Comparison of ENCODE assay signal across 9 mouse cellular contexts in the genomic region with DNA sequence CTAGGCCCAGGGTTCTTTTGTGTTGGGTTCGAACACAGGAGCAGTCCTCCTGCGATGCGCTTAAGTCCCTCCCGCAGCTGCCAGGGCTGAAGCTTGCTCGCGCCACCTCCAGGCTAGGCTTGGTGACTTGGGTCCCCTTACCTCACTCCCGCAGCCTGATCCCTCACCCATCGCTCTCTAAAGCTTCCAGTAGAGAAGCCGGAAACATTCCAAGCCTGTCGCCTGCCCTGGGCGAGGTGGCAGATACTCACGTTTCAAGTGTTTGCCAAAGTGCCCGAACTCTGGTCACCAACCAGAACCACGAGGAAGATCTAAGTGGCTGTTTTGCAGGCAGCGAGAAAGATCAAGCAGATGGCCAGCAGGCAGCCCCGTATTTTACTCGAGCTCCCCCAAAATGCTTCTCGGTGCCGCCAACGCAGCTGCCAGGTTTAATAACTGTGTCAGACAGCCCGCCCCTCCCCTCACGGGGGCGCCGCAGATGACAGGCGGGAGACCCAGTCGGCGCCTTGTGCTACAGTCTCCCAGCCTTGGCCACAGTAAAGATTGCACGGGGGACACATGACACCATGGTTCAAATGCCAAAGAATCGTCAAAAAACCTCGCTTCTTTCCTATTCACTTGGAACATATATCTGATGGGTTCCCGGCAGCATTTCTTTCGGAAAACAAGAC. TPM values are rescaled to one million over a fixed set of nuclear protein-coding genes. Genes with fewer than 3 reads are reported as not detected.
DNase-seq lines count a peak whose midpoint lies in the region; ATAC-seq lines count a peak whose summit lies in the region.
"Had no signal": no experiment of that assay in that cellular context is flagged by ENCODE, and none has a peak within 500 bp of the region (broad histone marks: within the 10 kb centered on the region; RNA-seq: fewer than 3 reads in every experiment).

No protein-coding gene starts in this region.

- no peaks in the 10 kb centered on the region for H3K9me3 ChIP-seq in intestine, embryonic 15.5 days

- no peak overlapping the region for H3K27ac ChIP-seq in intestine, embryonic 15.5 days

- intact Hi-C loops in left cerebral cortex, postnatal 10 days (cut with DNase I): loop anchor here (5.0 kb wide), 3 partner anchors 47 to 357 kb away; no protein-coding TSS in a partner anchor

- H3K9ac ChIP-seq in intestine, embryonic 15.5 days: peak overlapping the region; percentile 45

- H3K27me3 ChIP-seq in intestine, embryonic 15.5 days (replicated peaks): peaks cover 24% of the 10 kb centered on the region; the same call in 1 of the 2 replicates

- peak; percentile 64 for ATAC-seq in intestine, embryonic 15.5 days

- H3K4me1 ChIP-seq in intestine, embryonic 15.5 days (replicated peaks): peaks cover 16% of the 10 kb centered on the region

- DNase-seq in adrenal gland, postnatal 10 days: peak; percentile 61
- peak; percentile 71 to 83 for DNase-seq in cerebellum, postnatal 10 days
- peak; percentile 72 for DNase-seq in frontal cortex, postnatal 10 days (ENCODE audit: low spot score in 2 of 2)
- peak; percentile 45 to 75 for DNase-seq in left cerebral cortex, postnatal 10 days (ENCODE audit: extremely low spot score in 1 of 2, low spot score in 2 of 2)
- peak; percentile 79 for DNase-seq in lung, postnatal 36 days
- peak; percentile 52 to 62 for DNase-seq in right cerebral cortex, postnatal 36 days (ENCODE audit: low spot score in 2 of 2)
- DNase-seq in urinary bladder, adult 2 months (ENCODE audit: low spot score): no peak

- WGBS in intestine, embryonic 15.5 days: 1% methylated on average over 32 of the region's 32 CpGs

- H3K4me2 ChIP-seq in intestine, embryonic 15.5 days (replicated peaks): peak overlapping the region; percentile 93

- H3K4me3 ChIP-seq in intestine, embryonic 15.5 days (replicated peaks): peak overlapping the region; percentile 38
- H3K4me3 ChIP-seq: erythroblast, embryonic 14.5 days had no signal

- H3K36me3 ChIP-seq in intestine, embryonic 15.5 days: no peaks in the 10 kb centered on the region

RNA-seq across cellular contexts. Expression of a gene that starts 2.2 kb away (rescaled TPM):
- 10 to 100 TPM; 53.1 to 58.5 TPM for total RNA-seq in adrenal gland, postnatal 10 days (2021)
- polyA plus RNA-seq in intestine, embryonic 15.5 days (2015; fragmentation: Nextera tagmentation; extraction: Ambion mirVana): 50.1 and 57.2 TPM in 2 replicates
- total RNA-seq in left cerebral cortex, postnatal 10 days (2021): 100 to 1,000 TPM; 186 to 212 TPM
- 6.6 and 8.9 TPM in 2 replicates for polyA plus RNA-seq in urinary bladder, adult 2 months (2012; rRNA removed)
